Mouse (Mus musculus) frontal cortex, adult 2 months (tissue): Measurements from ENCODE around the gene Flrt1. TPM values are rescaled to one million over a fixed set of nuclear protein-coding genes. Genes with fewer than 3 reads are reported as not detected.
"Not testable (repeated sequence)": the region's sequence is repeated elsewhere in the genome, so short reads cannot be mapped to it uniquely, and the experiment has no call there.

Experiments
- DNase-seq, 2 experiments: peaks; one replicate each; pipeline ENCODE4 v3.0.0; 2022; ENCODE audit warnings: low spot score in 1 of 2; ENCODE audit errors: extremely low spot score in 1 of 2
- polyA plus RNA-seq: library from polyadenylated mRNA; depleted of rRNA; stranded (reverse); fragments of >200 nt; gene quantifications from 2 replicates; pipeline ENCODE4 v1.2.3, GENCODE M21; 2012

The Flrt1 gene
- polyA plus RNA-seq, 1 experiment, result 8.1 TPM

DNA sequence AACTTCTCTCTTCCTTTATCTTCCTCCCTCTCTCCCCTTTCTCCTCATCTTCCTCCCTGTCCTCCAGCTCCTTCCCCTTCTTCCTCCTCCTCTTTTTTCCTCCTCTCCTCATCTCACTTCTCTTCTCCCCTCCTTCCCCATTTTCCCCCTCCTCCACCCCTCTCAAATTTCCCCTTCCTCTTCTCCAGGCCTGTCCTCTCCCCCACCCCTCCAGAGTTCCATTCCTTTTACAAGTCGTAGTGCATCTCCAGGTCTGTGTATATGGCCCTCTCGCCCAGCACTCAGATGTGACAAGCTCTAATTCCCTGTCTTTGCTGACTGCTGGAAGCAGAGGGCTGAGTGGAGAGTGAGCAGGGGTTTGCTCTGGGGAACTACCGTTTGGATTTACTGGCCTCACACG lies 34.8 kb downstream of the Flrt1 start:
- DNase-seq, result no peak

DNA sequence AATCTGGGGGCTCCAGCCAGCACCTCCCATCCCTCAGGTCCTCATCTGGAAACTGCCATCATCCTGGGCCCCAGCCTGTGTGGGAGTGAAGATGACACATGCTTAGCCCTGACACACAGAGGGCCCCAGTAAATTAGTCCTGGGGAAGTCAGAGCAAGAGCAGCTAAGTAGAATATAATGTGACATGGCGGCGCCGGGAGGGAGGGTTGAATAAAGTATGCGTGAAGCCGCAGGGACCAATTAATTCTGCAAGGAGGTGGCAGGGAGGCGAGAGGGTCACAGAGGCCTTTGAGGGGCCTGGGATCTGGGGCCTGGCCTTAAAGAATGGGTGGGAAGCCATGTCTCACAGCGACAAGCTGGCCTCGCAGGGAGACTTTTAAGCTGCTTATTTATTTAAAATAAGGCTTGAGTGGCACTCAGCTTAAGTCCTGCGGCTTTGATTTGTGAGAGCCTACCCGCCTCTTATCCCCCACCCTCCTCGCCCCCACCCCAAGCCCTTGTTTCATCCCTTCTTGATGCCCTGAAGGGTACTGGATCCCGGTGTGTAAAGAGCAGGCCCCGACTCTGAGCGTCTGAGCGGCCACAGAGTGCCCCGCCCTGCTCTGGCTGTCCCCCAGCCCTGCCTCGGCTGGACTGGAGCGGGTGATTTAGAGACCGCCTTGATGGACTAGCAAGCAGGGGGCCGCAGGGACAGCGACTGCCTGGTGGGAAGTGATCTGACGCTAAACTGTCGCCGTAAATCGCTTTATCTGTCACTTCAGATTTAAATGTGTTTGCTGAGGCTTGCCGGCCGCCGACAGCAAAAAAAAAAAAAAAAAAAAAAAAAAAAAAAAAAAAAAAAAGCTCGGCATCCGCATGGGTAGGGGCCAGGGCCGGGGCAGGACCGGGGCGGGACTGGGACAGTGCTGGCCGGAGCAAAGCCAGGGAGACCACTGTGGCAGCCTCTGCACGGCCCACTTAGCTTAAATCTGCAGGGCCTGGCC lies 35.5 kb downstream of the Flrt1 start:
- no peak for DNase-seq

DNA sequence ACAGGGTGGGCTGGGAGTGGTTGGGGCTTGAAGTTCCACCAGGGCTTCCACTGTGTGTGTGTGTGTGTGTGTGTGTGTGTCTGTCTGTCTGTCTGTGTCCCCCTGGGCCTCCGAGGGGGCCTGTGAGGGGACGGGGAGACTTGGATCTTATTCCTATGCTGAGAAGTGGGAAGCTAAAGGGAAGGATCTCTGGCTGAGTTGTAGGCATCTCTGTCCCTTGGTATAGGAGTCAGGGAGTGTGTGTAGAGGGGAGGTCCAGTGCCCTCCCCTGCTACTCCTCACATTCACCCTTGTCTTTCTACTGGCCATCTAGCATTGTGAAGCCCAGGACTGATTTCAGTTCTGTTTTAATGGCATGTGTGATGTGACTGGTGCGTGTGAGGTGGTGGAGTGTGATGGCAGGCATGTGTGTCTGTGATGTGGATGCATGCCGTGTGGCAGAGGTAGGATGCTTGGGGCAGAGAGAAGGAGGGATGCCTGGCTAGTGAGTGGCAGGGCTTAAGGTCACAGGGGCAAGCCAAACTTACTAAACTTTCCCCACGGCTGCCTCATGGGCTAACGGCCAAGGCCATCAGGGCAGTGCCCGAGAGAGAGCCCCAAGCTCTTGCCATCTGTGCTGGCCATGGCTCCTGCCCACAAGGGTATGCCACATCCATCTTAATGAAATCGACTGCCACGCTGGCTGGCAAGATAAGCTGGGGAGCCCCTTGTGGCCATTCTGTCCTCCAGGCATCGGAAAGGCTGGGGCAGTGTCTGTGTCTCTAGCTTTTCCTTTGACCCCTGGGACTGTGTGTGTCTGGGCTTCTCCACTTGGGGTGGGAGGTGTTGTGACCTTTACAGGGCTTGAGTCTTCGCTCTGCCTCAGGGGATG lies 36.6 kb downstream of the Flrt1 start:
- no peak for DNase-seq

GRCm38 (mm10) chr19:7068136-7068535 lies 37.4 kb downstream of the Flrt1 start:
- DNase-seq, result peak in 1 of 2 experiments; percentile 89

DNA sequence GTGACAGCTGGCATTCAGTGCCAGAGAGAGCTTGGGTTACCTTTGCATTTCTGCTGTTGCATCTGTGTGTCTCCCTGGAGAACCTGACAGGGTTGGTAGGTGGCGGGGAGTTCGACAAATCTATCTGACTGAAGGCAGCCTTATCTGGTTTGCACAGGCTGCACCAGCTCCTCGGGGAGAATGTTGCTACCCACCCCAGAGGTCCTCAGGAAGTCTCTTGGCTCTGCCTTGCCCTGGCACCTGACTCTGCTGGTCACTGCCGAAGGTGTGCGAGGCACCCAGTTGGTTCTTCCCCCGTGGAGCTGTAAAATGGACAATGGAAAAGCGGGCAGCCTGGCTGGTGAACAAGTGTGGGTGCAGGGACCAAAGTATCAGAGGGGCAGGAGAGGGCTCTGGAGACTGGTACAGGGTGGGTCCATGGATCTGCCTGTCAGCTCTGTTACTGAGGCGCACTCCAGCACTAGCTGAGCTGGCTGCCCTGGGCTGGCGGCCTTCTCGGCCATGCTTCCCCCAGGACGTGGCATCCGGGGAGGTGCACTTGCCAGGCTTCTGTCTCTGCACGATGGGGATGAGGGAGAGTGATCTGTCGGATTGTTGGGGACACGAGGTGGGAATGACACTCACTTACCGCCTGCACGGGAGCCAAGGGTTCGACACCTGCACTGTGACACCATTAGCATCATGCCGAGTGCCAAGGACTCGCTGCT lies 38.0 kb downstream of the Flrt1 start:
- DNase-seq, result no peak

GRCm38 (mm10) chr19:7066828-7067342 lies 38.6 kb downstream of the Flrt1 start:
- no peak for DNase-seq

- no peak for DNase-seq
These were observed 39.3 kb downstream of the Flrt1 start for GRCm38 (mm10) chr19:7066034-7066827.

- DNase-seq, result peak in 1 of 2 experiments; percentile 92
These were observed 41.0 kb downstream of the Flrt1 start for GRCm38 (mm10) chr19:7064571-7064970.

GRCm38 (mm10) chr19:7062916-7063315 lies 42.6 kb downstream of the Flrt1 start:
- no peak for DNase-seq

- DNase-seq, result no peak
These were observed 43.4 kb downstream of the Flrt1 start for GRCm38 (mm10) chr19:7062110-7062509.

- DNase-seq, result no peak
These were observed 47.0 kb downstream of the Flrt1 start for GRCm38 (mm10) chr19:7058541-7058940.

DNA sequence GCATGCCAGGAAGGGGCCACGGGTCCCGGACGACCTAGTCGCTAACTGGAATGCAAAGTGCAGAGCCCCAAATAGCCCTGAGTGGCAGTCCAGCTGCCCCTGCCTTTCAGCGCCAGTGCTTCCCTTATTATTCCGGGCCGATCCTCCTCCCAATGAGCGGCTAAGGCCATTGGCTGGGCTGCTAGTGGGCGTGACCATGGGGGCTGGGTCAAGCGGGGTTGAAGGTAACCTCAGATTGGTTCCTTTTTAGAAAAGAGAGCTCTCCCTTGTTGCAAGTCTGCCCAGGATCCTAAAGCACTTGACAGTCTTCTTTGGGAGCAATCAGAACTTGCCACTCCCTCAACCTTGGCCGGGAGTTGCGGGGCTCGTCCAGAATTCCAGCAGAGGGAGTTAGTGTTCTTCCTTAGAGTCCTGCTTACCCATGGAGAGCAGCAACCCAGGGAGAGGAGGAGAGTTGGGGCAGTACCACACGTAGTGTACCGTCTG lies 47.8 kb downstream of the Flrt1 start:
- DNase-seq, result peak in 1 of 2 experiments; percentile 73

- peak in 1 of 2 experiments; percentile 42 for DNase-seq
These were observed 48.3 kb downstream of the Flrt1 start for GRCm38 (mm10) chr19:7057126-7057721.

GRCm38 (mm10) chr19:7056248-7057087 lies 49.1 kb downstream of the Flrt1 start, which contains the start of gene Macrod1:
Macrod1 (plus strand) TSS chr19:7056810.
- peak in 1 of 2 experiments; percentile 80 for DNase-seq

GRCm38 (mm10) chr19:7055173-7055572 lies 50.4 kb downstream of the Flrt1 start:
- peak in 1 of 2 experiments; percentile 42 for DNase-seq

DNA sequence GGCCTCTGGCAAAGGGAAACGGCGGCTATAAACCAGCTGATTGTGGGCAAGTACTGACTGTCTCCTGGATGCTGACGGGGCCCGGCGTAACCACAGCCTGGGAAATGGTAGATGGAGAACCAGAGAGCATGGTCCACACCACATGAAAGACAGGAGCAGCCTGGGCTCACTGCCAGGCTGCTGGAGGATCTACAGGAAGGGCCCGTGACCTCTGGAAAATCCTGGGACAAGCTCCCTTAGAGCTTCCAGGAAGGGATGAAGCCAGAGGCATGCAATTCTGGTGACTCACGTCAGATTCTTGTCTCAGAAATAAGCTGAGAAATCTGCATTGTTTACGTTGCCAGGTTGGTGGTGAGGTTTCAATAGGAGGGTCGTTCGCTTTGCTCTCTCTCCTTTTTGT lies 50.8 kb downstream of the Flrt1 start:
- DNase-seq, result no peak

DNA sequence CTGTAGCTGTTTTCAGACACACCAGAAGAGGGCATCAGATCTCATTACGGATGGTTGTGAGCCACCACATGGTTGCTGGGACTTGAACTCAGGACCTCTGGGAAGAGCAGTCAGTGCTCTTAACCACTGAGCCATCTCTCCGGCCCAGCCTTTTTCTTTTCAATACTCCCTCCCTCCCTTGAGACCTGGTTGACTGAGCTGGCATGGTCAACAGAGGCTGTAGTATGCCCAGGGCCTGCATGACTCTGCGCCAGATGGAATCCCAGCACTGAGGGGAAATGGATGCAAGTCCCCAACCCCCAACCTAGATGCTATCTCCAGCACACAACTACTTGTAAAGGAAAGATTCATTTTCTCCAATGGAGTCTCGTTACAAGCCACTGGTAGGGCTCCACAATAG lies 52.1 kb downstream of the Flrt1 start:
- not testable (repeated sequence) for DNase-seq

DNA sequence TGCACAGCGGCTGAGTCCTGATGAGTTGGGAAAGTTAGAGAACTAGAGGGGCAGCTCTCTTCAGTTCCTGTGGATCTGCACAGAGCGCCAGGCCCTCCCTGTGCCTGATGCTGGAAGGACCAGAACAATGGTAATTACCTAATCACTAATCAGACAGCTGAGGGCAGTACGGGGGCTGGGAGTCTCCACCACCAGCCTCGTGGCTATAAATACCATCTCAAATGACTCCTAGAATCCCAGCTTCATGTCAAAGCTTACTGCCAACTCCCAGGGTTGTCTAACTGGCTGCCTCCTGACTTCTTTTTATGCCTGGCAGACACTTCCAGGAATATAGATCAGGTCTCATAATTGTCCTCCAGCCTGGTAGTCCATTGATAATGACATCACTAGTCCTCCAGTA lies 60.8 kb downstream of the Flrt1 start:
- DNase-seq, result no peak
